Mouse (Mus musculus) MEL (cell line): ENCODE measurements around the gene Gm28635. TPM values are rescaled to one million over a fixed set of nuclear protein-coding genes. Genes with fewer than 3 reads are reported as not detected.

ENCODE experiments used
- DNase-seq: peaks from one replicate; pipeline ENCODE4 v3.0.0; 2011; ENCODE audit warnings: low read depth, low spot score
- H3K27ac ChIP-seq: 2 replicates; pipeline ENCODE4 v1.5.1; 2012; ENCODE audit warnings: low read depth, mild to moderate bottlenecking, control low read depth, low read length, moderate library complexity; ENCODE audit not compliant: control insufficient read depth
- H3K27me3 ChIP-seq, 2 experiments: fragments of 150-350 bp in 1 of 2; sonication (generic) in 1 of 2; 2 replicates each; pipeline ENCODE4 v1.6.1; 2012; ENCODE audit warnings: low read length in 2 of 2, mild to moderate bottlenecking in 2 of 2, improper control_type of control experiment in 1 of 2, moderate library complexity in 1 of 2; ENCODE audit not compliant: insufficient read depth in 2 of 2, control insufficient read depth in 1 of 2
- H3K36me3 ChIP-seq, 2 experiments: 2 replicates each; pipeline ENCODE4 v1.6.1; 2012 to 2014; ENCODE audit warnings: low read length in 2 of 2, improper control_type of control experiment in 1 of 2, inconsistent platforms in 1 of 2, mild to moderate bottlenecking in 1 of 2; ENCODE audit not compliant: insufficient read depth in 2 of 2, control insufficient read depth in 1 of 2
- H3K4me1 ChIP-seq, 2 experiments: fragments of 150-350 bp in 1 of 2; sonication (generic) in 1 of 2; 2 replicates each; pipeline ENCODE4 v1.6.1; 2012; ENCODE audit warnings: low read length in 2 of 2, improper control_type of control experiment in 1 of 2, mild to moderate bottlenecking in 1 of 2; ENCODE audit not compliant: insufficient read depth in 2 of 2, control insufficient read depth in 1 of 2
- H3K4me3 ChIP-seq, 2 experiments: fragments of 150-350 bp in 1 of 2; sonication (generic) in 1 of 2; 2 replicates each; pipeline ENCODE4 v1.5.1; 2012; ENCODE audit warnings: low read depth in 2 of 2, low read length in 2 of 2, mild to moderate bottlenecking in 2 of 2, moderate library complexity in 2 of 2, control low read depth in 1 of 2, improper control_type of control experiment in 1 of 2; ENCODE audit not compliant: control insufficient read depth in 1 of 2, insufficient read depth in 1 of 2
- H3K79me2 ChIP-seq: 2 replicates; pipeline ENCODE4 v1.6.1; 2012; ENCODE audit warnings: mild to moderate bottlenecking, low read length, moderate library complexity; ENCODE audit not compliant: control insufficient read depth, poor library complexity, insufficient read depth
- H3K9ac ChIP-seq: 2 replicates; pipeline ENCODE4 v1.6.1; 2012; ENCODE audit warnings: low read depth, mild to moderate bottlenecking, control low read depth, low read length, moderate library complexity; ENCODE audit not compliant: control insufficient read depth, poor library complexity, severe bottlenecking
- H3K9me3 ChIP-seq: fragments of 150-350 bp; sonication (generic); replicated peaks from 2 replicates; pipeline ENCODE4 v1.6.1; 2012; ENCODE audit warnings: mild to moderate bottlenecking, low read length, improper control_type of control experiment, moderate library complexity; ENCODE audit not compliant: insufficient read depth
- BHLHE40 ChIP-seq: IDR thresholded peaks from 2 replicates; pipeline ENCODE4 v1.6.1; 2012; ENCODE audit warnings: low read depth, mild to moderate bottlenecking, inconsistent platforms, low read length, improper control_type of control experiment, borderline replicate concordance
- CHD2 ChIP-seq: IDR thresholded peaks from 2 replicates; pipeline ENCODE4 v1.6.1; 2011; ENCODE audit warnings: low read length, improper control_type of control experiment
- EP300 ChIP-seq, 2 experiments: IDR thresholded peaks; 2 replicates each; pipeline ENCODE4 v1.6.1; 2011; ENCODE audit warnings: improper control_type of control experiment in 2 of 2, low read length in 2 of 2, low read depth in 1 of 2, mild to moderate bottlenecking in 1 of 2
- GABPA ChIP-seq: IDR thresholded peaks from 2 replicates; pipeline ENCODE4 v1.6.1; 2012; ENCODE audit warnings: low read depth, mild to moderate bottlenecking, inconsistent platforms, low read length, improper control_type of control experiment, moderate library complexity
- HCFC1 ChIP-seq: IDR thresholded peaks from 2 replicates; pipeline ENCODE4 v1.6.1; 2012; ENCODE audit warnings: low read depth, mild to moderate bottlenecking, inconsistent platforms, low read length, improper control_type of control experiment, moderate library complexity
- MAZ ChIP-seq: IDR thresholded peaks from 2 replicates; pipeline ENCODE4 v1.6.1; 2012; ENCODE audit warnings: low read depth, mild to moderate bottlenecking, inconsistent platforms, low read length, improper control_type of control experiment
- MEF2A ChIP-seq: IDR thresholded peaks from 2 replicates; pipeline ENCODE4 v1.6.1; 2014; ENCODE audit warnings: low read depth, mild to moderate bottlenecking, inconsistent platforms, low read length, improper control_type of control experiment; ENCODE audit not compliant: poor library complexity, insufficient replicate concordance, severe bottlenecking; ENCODE audit errors: extremely low read depth
- MYB ChIP-seq: IDR thresholded peaks from 2 replicates; pipeline ENCODE4 v1.6.1; 2011; ENCODE audit warnings: mild to moderate bottlenecking, low read depth, low read length, improper control_type of control experiment
- NELFE ChIP-seq: IDR thresholded peaks from 2 replicates; pipeline ENCODE4 v1.6.1; 2011; ENCODE audit warnings: low read depth, low read length, improper control_type of control experiment
- POLR2AphosphoS2 ChIP-seq: IDR thresholded peaks from 2 replicates; pipeline ENCODE4 v1.6.1; 2011; ENCODE audit warnings: low read length, improper control_type of control experiment
- RAD21 ChIP-seq: IDR thresholded peaks from 2 replicates; pipeline ENCODE4 v1.6.1; 2011; ENCODE audit warnings: mild to moderate bottlenecking, low read depth, low read length, improper control_type of control experiment
- RCOR1 ChIP-seq: IDR thresholded peaks from 2 replicates; pipeline ENCODE4 v1.6.1; 2012; ENCODE audit warnings: low read depth, mild to moderate bottlenecking, inconsistent platforms, low read length, improper control_type of control experiment
- TAL1 ChIP-seq: IDR thresholded peaks from 2 replicates; pipeline ENCODE4 v1.6.1; 2012; ENCODE audit warnings: mild to moderate bottlenecking, inconsistent platforms, low read length, moderate library complexity, mixed read lengths
- TBP ChIP-seq: IDR thresholded peaks from 2 replicates; pipeline ENCODE4 v1.8.0; 2011; ENCODE audit warnings: low read depth, low read length, improper control_type of control experiment
- USF1 ChIP-seq: IDR thresholded peaks from 2 replicates; pipeline ENCODE4 v1.6.1; 2014; ENCODE audit warnings: low read depth, mild to moderate bottlenecking, inconsistent platforms, low read length, improper control_type of control experiment, moderate library complexity
- USF2 ChIP-seq, 2 experiments: IDR thresholded peaks; 2 replicates each; pipeline ENCODE4 v1.6.1; 2011 to 2012; ENCODE audit warnings: improper control_type of control experiment in 2 of 2, low read length in 2 of 2, borderline replicate concordance in 1 of 2, inconsistent platforms in 1 of 2, low read depth in 1 of 2, mild to moderate bottlenecking in 1 of 2; ENCODE audit not compliant: insufficient read depth in 1 of 2
- ZC3H11A ChIP-seq: IDR thresholded peaks from 2 replicates; pipeline ENCODE4 v1.6.1; 2012; ENCODE audit warnings: low read depth, mild to moderate bottlenecking, inconsistent platforms, low read length, improper control_type of control experiment
- ZMIZ1 ChIP-seq: IDR thresholded peaks from 2 replicates; pipeline ENCODE4 v1.6.1; 2012; ENCODE audit warnings: low read depth, mild to moderate bottlenecking, inconsistent platforms, low read length, improper control_type of control experiment, moderate library complexity
- polyA plus RNA-seq, 2 experiments: library from polyadenylated mRNA; stranded (reverse) in 1 of 2; unstranded in 1 of 2; fragments of >175 nt in 1 of 2; fragments of >200 nt in 1 of 2; gene quantifications; 2 replicates each; pipeline versions ENCODE4 v1.2.1 to v1.2.4; 2012; ENCODE audit warnings: low replicate concordance in 2 of 2, low read depth in 1 of 2; ENCODE audit not compliant: insufficient read length in 2 of 2, insufficient read depth in 1 of 2, missing spikeins in 1 of 2
- total RNA-seq: library from RNA; depleted of rRNA; stranded (reverse); fragments of 300-350 nt; gene quantifications from 2 replicates; pipeline ENCODE4 v1.2.3, GENCODE M21; 2012

Gm28635 gene
- total and polyA plus RNA-seq, 3 experiments = 0.19 TPM; not detected in 2

GRCm38 (mm10) chr2:84670569-84670933 is 7.3 kb downstream of the Gm28635 start, which contains the start of gene Selenoh (continued):
- TF ChIP-seq GABPA (no peak), TAL1 (no peak)

- peaks cover 0 to 13% of the 10 kb centered on the region in 2 experiments; a peak in 2 of 4 replicates for H3K36me3 ChIP-seq
- no peaks in the 10 kb centered on the region for H3K9me3 ChIP-seq
- H3K27me3 ChIP-seq = no peaks in the 10 kb centered on the region
- peak overlapping the region; percentile 62 for H3K9ac ChIP-seq
- peaks cover 11% of the 10 kb centered on the region for H3K79me2 ChIP-seq
- no peak for TF ChIP-seq BHLHE40
- TF ChIP-seq MYB = no peak
- no peak for TF ChIP-seq USF1
- TF ChIP-seq RCOR1 = no peak
- no peak for TF ChIP-seq HCFC1
- no peak for TF ChIP-seq MEF2A
- TF ChIP-seq TAL1 = no peak
- TF ChIP-seq CHD2 = no peak
- no peak for TF ChIP-seq ZC3H11A
- TF ChIP-seq USF2 (IDR thresholded peaks at IDR 0.05; ENCODE audit: borderline replicate concordance in 1 of 2, insufficient read depth in 1 of 2, low read depth in 1 of 2, low read length in 2 of 2) = no peak
- TF ChIP-seq NELFE = no peak
- TF ChIP-seq TBP = no peak
- TF ChIP-seq RAD21 = no peak
- TF ChIP-seq MAZ = no peak
- TF ChIP-seq ZMIZ1 = no peak
- no peak for TF ChIP-seq GABPA
- TF ChIP-seq POLR2AphosphoS2 = no peak
- TF ChIP-seq EP300 (IDR thresholded peaks at IDR 0.05; ENCODE audit: low read depth in 1 of 2, low read length in 2 of 2) = no peak
- H3K27ac ChIP-seq = peak overlapping the region; percentile 14
- no peak for DNase-seq
- peak overlapping the region; percentile 61 to 83 for H3K4me3 ChIP-seq
- H3K4me1 ChIP-seq = peaks cover 0 to 6% of the 10 kb centered on the region in 2 experiments; a peak in 1 of 4 replicates
These were observed 7.8 kb downstream of the Gm28635 start for GRCm38 (mm10) chr2:84669828-84670568.
